Mouse (Mus musculus) cerebellum, adult 2 months (tissue): ENCODE data around the gene Gm49395. TPM values are rescaled to one million over a fixed set of nuclear protein-coding genes. Genes with fewer than 3 reads are reported as not detected.

Experiments
- DNase-seq, 2 experiments: peaks; one replicate each; pipeline ENCODE4 v3.0.0; 2021
- H3K27ac ChIP-seq: fragments of 200-500 bp; 2 replicates; pipeline ENCODE4 v1.5.1; 2012; ENCODE audit warnings: low read length, control low read depth, inconsistent platforms; ENCODE audit not compliant: insufficient read depth
- H3K27me3 ChIP-seq: fragments of 200-500 bp; 2 replicates; pipeline ENCODE4 v1.6.1; 2012; ENCODE audit warnings: inconsistent platforms, mild to moderate bottlenecking, low read length, moderate library complexity; ENCODE audit not compliant: control insufficient read depth, insufficient read depth
- H3K4me1 ChIP-seq: fragments of 200-500 bp; 2 replicates; pipeline ENCODE4 v1.6.1; 2011; ENCODE audit warnings: low read length; ENCODE audit not compliant: control insufficient read depth, insufficient read depth
- H3K4me3 ChIP-seq: fragments of 200-500 bp; replicated peaks from 2 replicates; pipeline ENCODE3; 2011; ENCODE audit warnings: mild to moderate bottlenecking, low read depth, low read length, control low read depth; ENCODE audit not compliant: insufficient read depth
- CTCF ChIP-seq: fragments of 200-500 bp; IDR thresholded peaks from 2 replicates; pipeline ENCODE4 v1.5.1; 2011; ENCODE audit warnings: low read depth, mild to moderate bottlenecking, control low read depth, low read length, moderate library complexity, borderline replicate concordance; ENCODE audit not compliant: insufficient read depth
- POLR2A ChIP-seq: fragments of 200-500 bp; IDR thresholded peaks from 2 replicates; pipeline ENCODE4 v1.6.1; 2011; ENCODE audit warnings: low read length, control low read depth, borderline replicate concordance; ENCODE audit not compliant: insufficient read depth
- WGBS: fragments of 180-500 bp; shearing (Covaris S2); methylation state at CpG from one replicate; pipeline ENCODE4 v1.1.7; 2018; 5-methylcytosine and 5-hydroxymethylcytosine counted together
- polyA plus RNA-seq: library from polyadenylated mRNA; depleted of rRNA; stranded (reverse); fragments of >200 nt; gene quantifications from 2 replicates; pipeline ENCODE4 v1.2.3, GENCODE M21; 2012

The Gm49395 gene
- polyA plus RNA-seq, 1 experiment: 0.80 TPM

DNA sequence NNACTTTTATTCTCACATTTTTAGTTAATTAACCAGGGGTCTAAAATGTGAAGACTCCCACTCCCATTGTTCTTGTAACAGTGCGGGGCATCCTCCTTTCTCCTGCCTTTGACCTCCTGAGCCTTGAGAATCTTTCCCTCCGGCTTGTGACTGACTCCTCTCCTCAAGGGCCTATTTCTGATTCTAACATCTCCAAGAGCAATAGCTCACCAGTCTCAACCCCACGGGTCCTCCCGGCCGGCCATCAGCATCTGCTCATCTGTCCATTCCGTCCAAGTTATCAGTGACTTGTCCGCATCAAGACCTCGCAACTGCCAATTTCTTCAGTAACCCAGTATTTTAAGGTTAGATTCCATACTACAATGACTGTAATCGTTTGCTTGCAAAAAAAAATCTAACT, 84.2 kb downstream of the Gm49395 start:
- no peak for TF ChIP-seq POLR2A
- TF ChIP-seq CTCF: no peak
- WGBS: 82% methylated on average over 9 of the region's 9 CpGs
- DNase-seq: no peak
- Histone ChIP-seq H3K4me3 (no peak overlapping the region), H3K27ac (no peak overlapping the region), H3K4me1 (no peaks in the 10 kb centered on the region), H3K27me3 (no peaks in the 10 kb centered on the region)

GRCm38 (mm10) chr13:115011547-115011946, 90.2 kb downstream of the Gm49395 start:
- H3K27ac ChIP-seq: no peak overlapping the region
- H3K4me1 ChIP-seq: no peaks in the 10 kb centered on the region
- TF ChIP-seq POLR2A: no peak
- TF ChIP-seq CTCF: no peak
- DNase-seq: no peak
- no peaks in the 10 kb centered on the region for H3K27me3 ChIP-seq
- no peak overlapping the region for H3K4me3 ChIP-seq
- WGBS: 73% methylated on average over 6 of the region's 6 CpGs

DNA sequence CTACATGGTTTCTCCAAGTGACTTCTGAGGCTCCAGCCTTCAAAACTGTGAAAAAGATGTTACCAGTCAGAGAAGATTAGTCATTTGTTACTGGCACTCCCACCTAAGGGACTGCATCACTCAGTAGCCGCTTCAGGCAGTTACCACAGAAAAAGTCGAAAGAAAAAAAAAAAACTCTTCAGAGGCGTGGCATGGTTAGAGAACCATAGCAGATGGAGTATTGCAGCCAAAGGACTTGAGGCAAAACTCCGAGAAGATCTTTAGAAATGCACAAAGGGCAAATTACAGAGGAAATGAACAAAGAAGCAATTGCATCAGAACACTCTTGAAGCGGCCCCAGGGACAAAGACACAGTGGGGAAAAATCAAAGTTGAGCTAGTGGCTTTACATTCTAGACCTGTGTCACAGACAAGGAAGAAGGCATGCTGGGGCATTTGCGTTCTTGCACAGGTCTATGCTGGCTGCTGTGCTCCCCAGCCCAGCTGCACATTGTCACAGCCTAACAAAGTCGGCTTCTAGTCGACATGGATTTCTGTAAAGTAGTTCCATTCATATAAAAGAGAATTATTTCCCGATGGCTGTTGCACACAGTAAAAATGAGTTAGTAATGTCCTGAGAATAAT, 95.4 kb downstream of the Gm49395 start:
- Histone ChIP-seq H3K4me1 (no peaks in the 10 kb centered on the region), H3K27me3 (no peaks in the 10 kb centered on the region; the same call in 1 of the 2 replicates), H3K4me3 (no peak overlapping the region), H3K27ac (no peak overlapping the region)
- no peak for DNase-seq
- WGBS: 28% methylated on average over 9 of the region's 9 CpGs
- no peak for TF ChIP-seq CTCF
- TF ChIP-seq POLR2A: no peak

DNA sequence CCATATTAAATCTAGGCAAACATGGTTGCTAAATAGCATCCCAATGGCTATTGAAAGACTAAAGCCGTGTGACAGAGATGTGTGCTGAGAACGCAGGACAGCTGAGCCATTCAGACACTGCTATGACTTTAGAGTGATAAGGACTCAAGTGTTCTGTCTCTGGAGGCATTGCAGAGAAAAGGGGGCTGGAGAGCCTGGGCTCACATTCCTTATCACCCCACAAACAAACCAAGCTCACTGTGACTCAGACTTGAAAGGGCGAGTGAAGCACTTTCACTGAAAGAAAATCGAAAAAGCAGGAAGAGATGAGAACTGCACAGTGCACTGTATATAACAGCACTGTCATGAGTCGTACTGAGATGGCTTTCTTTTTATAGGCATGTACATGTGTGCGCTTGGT, 96.4 kb downstream of the Gm49395 start:
- no peak overlapping the region for H3K27ac ChIP-seq
- no peaks in the 10 kb centered on the region; the same call in 1 of the 2 replicates for H3K27me3 ChIP-seq
- no peak overlapping the region for H3K4me3 ChIP-seq
- DNase-seq: no peak
- TF ChIP-seq POLR2A (no peak), CTCF (no peak)
- H3K4me1 ChIP-seq: no peaks in the 10 kb centered on the region
- 82% methylated on average over 6 of the region's 6 CpGs for WGBS

- no peak for DNase-seq
- H3K4me1 ChIP-seq: no peaks in the 10 kb centered on the region
- H3K27ac ChIP-seq: no peak overlapping the region
- no peaks in the 10 kb centered on the region; the same call in 1 of the 2 replicates for H3K27me3 ChIP-seq
- no peak for TF ChIP-seq CTCF
- TF ChIP-seq POLR2A: no peak
- no peak overlapping the region for H3K4me3 ChIP-seq
- 44% methylated on average over 7 of the region's 7 CpGs for WGBS
Measured at GRCm38 (mm10) chr13:115003444-115004053, 98.2 kb downstream of the Gm49395 start.

- no peaks in the 10 kb centered on the region; the same call in 1 of the 2 replicates for H3K27me3 ChIP-seq
- WGBS: 87% methylated on average over 3 of the region's 3 CpGs
- H3K4me3 ChIP-seq: no peak overlapping the region
- no peaks in the 10 kb centered on the region for H3K4me1 ChIP-seq
- no peak for DNase-seq
- TF ChIP-seq POLR2A: no peak
- no peak for TF ChIP-seq CTCF
- no peak overlapping the region for H3K27ac ChIP-seq
Measured at GRCm38 (mm10) chr13:115002837-115003236, 98.9 kb downstream of the Gm49395 start.

DNA sequence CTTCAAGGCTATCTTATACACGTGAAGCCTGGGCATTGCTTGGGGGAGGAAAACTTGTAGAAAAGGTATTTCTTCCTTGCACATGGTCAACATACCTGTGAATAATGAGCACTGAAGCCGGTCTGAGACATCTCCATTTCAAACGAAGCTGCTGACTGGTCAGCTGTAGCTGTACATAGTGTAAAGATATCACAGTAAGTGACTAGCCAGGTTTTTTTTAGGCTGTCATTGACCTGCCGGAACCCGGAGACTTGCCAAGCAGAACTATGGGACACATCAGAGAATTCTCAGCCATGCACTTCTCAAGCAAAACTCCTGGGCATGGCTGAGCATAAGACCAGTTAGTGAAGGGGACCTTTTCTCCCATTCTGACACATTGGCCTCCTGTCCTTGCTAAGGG, 99.6 kb downstream of the Gm49395 start:
- 82% methylated on average over 5 of the region's 5 CpGs for WGBS

DNA sequence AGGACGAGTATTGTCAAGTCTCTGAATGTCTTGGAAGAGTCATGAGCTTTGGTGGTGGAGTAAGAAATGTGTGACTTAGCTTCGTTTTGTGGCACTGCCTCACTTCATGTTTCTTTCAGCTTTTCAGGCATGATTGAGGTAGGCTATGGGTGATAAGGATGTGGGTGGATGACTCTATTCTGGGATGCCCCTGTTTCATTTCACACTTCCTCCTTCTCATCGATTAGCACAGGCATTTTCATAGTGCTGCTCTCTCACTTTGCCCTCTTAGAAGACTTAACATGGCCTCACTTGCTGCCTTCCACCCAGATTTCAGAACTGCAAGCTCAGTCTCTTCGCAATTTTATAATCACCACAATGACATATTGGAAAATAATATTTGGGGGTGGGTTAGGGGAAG, 102.1 kb downstream of the Gm49395 start:
- WGBS: 93% methylated on average over 4 of the region's 4 CpGs
- Histone ChIP-seq H3K27me3 (no peaks in the 10 kb centered on the region), H3K4me1 (no peaks in the 10 kb centered on the region), H3K4me3 (no peak overlapping the region), H3K27ac (no peak overlapping the region)
- no peak for TF ChIP-seq POLR2A
- no peak for TF ChIP-seq CTCF
- no peak for DNase-seq

More for the DNA sequence above, 99.6 kb downstream of the Gm49395 start:
- Histone ChIP-seq H3K27ac (no peak overlapping the region), H3K4me1 (no peaks in the 10 kb centered on the region), H3K4me3 (no peak overlapping the region), H3K27me3 (no peaks in the 10 kb centered on the region; the same call in 1 of the 2 replicates)
- TF ChIP-seq POLR2A (no peak), CTCF (no peak)
- no peak for DNase-seq
